Mouse (Mus musculus) gastrocnemius, postnatal 36 days (tissue): Measurements from ENCODE around the gene Chchd4. TPM values are rescaled to one million over a fixed set of nuclear protein-coding genes. Genes with fewer than 3 reads are reported as not detected.

Source experiments
- total RNA-seq, 2 experiments: library from RNA; stranded (reverse); gene quantifications; 2 replicates each; pipeline ENCODE4 v1.2.3; 2021

Chchd4 gene
- total RNA-seq, 2 experiments from 2014 or later: 8.2 TPM

Other genes starting within 250 kb of the Chchd4 start
- gene Wnt7a, start 62.2 kb downstream of the Chchd4 start, total RNA-seq: not detected
- 10 to 100 TPM; 25.2 to 31.1 TPM for gene Tmem43, start 157 bp upstream of the Chchd4 start, total RNA-seq
- gene Xpc, start 42.3 kb upstream of the Chchd4 start, total RNA-seq: 1 to 10 TPM; 6.5 to 7.2 TPM
- 10 to 100 TPM; 25.7 to 28.9 TPM for gene Lsm3, start 42.4 kb upstream of the Chchd4 start, total RNA-seq
- 10 to 100 TPM; 66.3 to 70.0 TPM for gene Slc6a6, start 210.5 kb upstream of the Chchd4 start, total RNA-seq